Mouse (Mus musculus): ENCODE measurements around the gene Gfpt2.

- TF ChIP-seq CTCF (IDR thresholded peaks at IDR 0.05; ENCODE audit: extremely low read depth, insufficient read length, insufficient replicate concordance, low read depth, low read length) (no peak), POLR2A (IDR thresholded peaks at IDR 0.05; ENCODE audit: low read depth, low read length) (no peak)
Observed at GRCm38 (mm10) chr11:49821546-49821945, 27.6 kb downstream of the Gfpt2 start.

Measured in small intestine, adult 2 months (tissue).